Mouse (Mus musculus): ENCODE measurements around the gene Mrpl24. TPM values are rescaled to one million over a fixed set of nuclear protein-coding genes. Genes with fewer than 3 reads are reported as not detected.
A peak's percentile ranks its signal among the peaks of the same experiment; 100 is the strongest.

Gene Mrpl24
- total RNA-seq, 2 experiments from 2014 or later: 44.1 to 50.2 TPM

GRCm38 (mm10) chr3:87951946-87952345 is 32.6 kb downstream of the Mrpl24 start:
- Histone ChIP-seq H3K27ac (no peak overlapping the region), H3K4me3 (no peak overlapping the region)
- DNase-seq: no peak
- intact Hi-C loops (cut with DNase I): no loop called here
- no peak for TF ChIP-seq CTCF (IDR thresholded peaks at IDR 0.05)

GRCm38 (mm10) chr3:87952440-87952839 is 33.1 kb downstream of the Mrpl24 start:
- no peak for DNase-seq
- intact Hi-C loops (cut with DNase I): no loop called here
- no peak overlapping the region for H3K27ac ChIP-seq
- no peak overlapping the region for H3K4me3 ChIP-seq
- no peak for TF ChIP-seq CTCF (IDR thresholded peaks at IDR 0.05)

- TF ChIP-seq CTCF (IDR thresholded peaks at IDR 0.05): no peak
- no peak for DNase-seq
- intact Hi-C loops (cut with DNase I): no loop called here
- H3K27ac ChIP-seq: no peak overlapping the region
- no peak overlapping the region for H3K4me3 ChIP-seq
These were observed 38.8 kb downstream of the Mrpl24 start for GRCm38 (mm10) chr3:87958056-87958455.

GRCm38 (mm10) chr3:87958476-87958875 is 39.2 kb downstream of the Mrpl24 start:
- Histone ChIP-seq H3K4me3 (no peak overlapping the region), H3K27ac (no peak overlapping the region)
- intact Hi-C loops (cut with DNase I): no loop called here
- TF ChIP-seq CTCF (IDR thresholded peaks at IDR 0.05): no peak
- DNase-seq: no peak

GRCm38 (mm10) chr3:87958967-87959366 is 39.7 kb downstream of the Mrpl24 start:
- intact Hi-C loops (cut with DNase I): no loop called here
- no peak overlapping the region for H3K4me3 ChIP-seq
- no peak overlapping the region for H3K27ac ChIP-seq
- TF ChIP-seq CTCF (IDR thresholded peaks at IDR 0.05): no peak
- no peak for DNase-seq

GRCm38 (mm10) chr3:87959371-87959770 is 40.1 kb downstream of the Mrpl24 start:
- H3K27ac ChIP-seq: no peak overlapping the region
- H3K4me3 ChIP-seq: no peak overlapping the region
- intact Hi-C loops (cut with DNase I): no loop called here
- no peak for DNase-seq
- TF ChIP-seq CTCF (IDR thresholded peaks at IDR 0.05): no peak

GRCm38 (mm10) chr3:87960191-87960585 is 40.9 kb downstream of the Mrpl24 start:
- Histone ChIP-seq H3K4me3 (peak overlapping the region; percentile 71), H3K27ac (peak overlapping the region; percentile 84)
- intact Hi-C loops (cut with DNase I): no loop called here
- TF ChIP-seq CTCF (IDR thresholded peaks at IDR 0.05): no peak
- no peak for DNase-seq

GRCm38 (mm10) chr3:87960586-87961191 is 41.4 kb downstream of the Mrpl24 start:
- peak; percentile 91 for DNase-seq
- Histone ChIP-seq H3K4me3 (peak overlapping the region; percentile 71), H3K27ac (peak overlapping the region; percentile 84)
- TF ChIP-seq CTCF (IDR thresholded peaks at IDR 0.05): peak; percentile 96
- intact Hi-C loops (cut with DNase I): loop anchor here (1.0 kb wide), 1 partner anchor 25 kb away; no protein-coding TSS in a partner anchor

- Histone ChIP-seq H3K27ac (peak overlapping the region; percentile 84), H3K4me3 (peak overlapping the region; percentile 71)
- intact Hi-C loops (cut with DNase I): loop anchor here (1.0 to 5.0 kb wide), 2 partner anchors 17 to 38 kb away; partner anchors contain the start of genes Isg20l2 and Rrnad1
- peak; percentile 91 for TF ChIP-seq CTCF (IDR thresholded peaks at IDR 0.05)
- DNase-seq: peak; percentile 63
These were observed 51.1 kb downstream of the Mrpl24 start for GRCm38 (mm10) chr3:87970184-87970938.

- peak; percentile 67 for DNase-seq
These were observed 51.7 kb downstream of the Mrpl24 start, which contains the start of gene Nes for GRCm38 (mm10) chr3:87970939-87971488. Gene Nes (plus strand): TSS chr3:87971078.

GRCm38 (mm10) chr3:87971489-87972202 is 52.3 kb downstream of the Mrpl24 start:
- H3K27ac ChIP-seq: peak overlapping the region; percentile 84
- TF ChIP-seq CTCF (IDR thresholded peaks at IDR 0.05): no peak
- no peak for DNase-seq
- H3K4me3 ChIP-seq: peak overlapping the region; percentile 71
- intact Hi-C loops (cut with DNase I): loop anchor here (5.0 kb wide), 1 partner anchor 39 kb away; the partner anchor contains the start of genes Isg20l2 and Rrnad1

More at GRCm38 (mm10) chr3:87970939-87971488, 51.7 kb downstream of the Mrpl24 start, which contains the start of gene Nes:
- Histone ChIP-seq H3K4me3 (peak within 1 kb of the TSS; percentile 71), H3K27ac (peak within 1 kb of the TSS; percentile 84)
- no peak for TF ChIP-seq CTCF (IDR thresholded peaks at IDR 0.05)
- intact Hi-C loops (cut with DNase I): loop anchor here (1.0 to 5.0 kb wide), 2 partner anchors 16 to 39 kb away; partner anchors contain the start of genes Isg20l2 and Rrnad1

- intact Hi-C loops (cut with DNase I): loop anchor here (5.0 kb wide), 1 partner anchor 40 kb away; the partner anchor contains the start of genes Isg20l2 and Rrnad1
- peak overlapping the region; percentile 71 for H3K4me3 ChIP-seq
- TF ChIP-seq CTCF (IDR thresholded peaks at IDR 0.05): no peak
- peak; percentile 11 for DNase-seq
- H3K27ac ChIP-seq: peak overlapping the region; percentile 84
These were observed 52.9 kb downstream of the Mrpl24 start for GRCm38 (mm10) chr3:87972203-87972664.

Data from gastrocnemius, adult 2 months (tissue).